Mouse (Mus musculus): ENCODE results near the gene P2rx5. TPM values are rescaled to one million over a fixed set of nuclear protein-coding genes. Genes with fewer than 3 reads are reported as not detected.

P2rx5 gene
- polyA plus RNA-seq, 1 experiment from 2014 or later, result 2.2 TPM

- H3K27ac ChIP-seq (ENCODE audit: low read length), result no peak overlapping the region
- no peak overlapping the region for H3K4me3 ChIP-seq (ENCODE audit: low read depth, low read length)
- no peak overlapping the region for H3K4me2 ChIP-seq (replicated peaks; ENCODE audit: low read depth, low read length)
- 73% methylated on average over 6 of the region's 6 CpGs for WGBS
- no peak for ATAC-seq
- DNase-seq (ENCODE audit: low spot score), result no peak
- no peaks in the 10 kb centered on the region for H3K27me3 ChIP-seq (replicated peaks; ENCODE audit: insufficient read depth, low read length)
- no peaks in the 10 kb centered on the region for H3K9me3 ChIP-seq (ENCODE audit: low read length)
- no peak overlapping the region for H3K9ac ChIP-seq (replicated peaks; ENCODE audit: low read depth)
- H3K36me3 ChIP-seq (ENCODE audit: insufficient read depth, low read length), result no peaks in the 10 kb centered on the region
- peaks cover 8% of the 10 kb centered on the region; the same call in 1 of the 2 replicates for H3K4me1 ChIP-seq (ENCODE audit: insufficient read depth, low read depth, low read length)
- TF ChIP-seq EP300 (IDR thresholded peaks at IDR 0.05), result no peak
Observed at GRCm38 (mm10) chr11:73168576-73168975, 8.4 kb downstream of the P2rx5 start.

- no peak overlapping the region for H3K4me2 ChIP-seq (replicated peaks; ENCODE audit: low read depth, low read length)
- H3K27ac ChIP-seq (ENCODE audit: low read length), result no peak overlapping the region
- H3K9me3 ChIP-seq (ENCODE audit: low read length), result no peaks in the 10 kb centered on the region
- H3K4me1 ChIP-seq (ENCODE audit: insufficient read depth, low read depth, low read length), result peaks cover 8% of the 10 kb centered on the region; the same call in 1 of the 2 replicates
- H3K4me3 ChIP-seq (ENCODE audit: low read depth, low read length), result no peak overlapping the region
- no peak overlapping the region for H3K9ac ChIP-seq (replicated peaks; ENCODE audit: low read depth)
- ATAC-seq (0 out of 2 replicates have a peak, but pooled peaks have one; percentile 40), DNase-seq (ENCODE audit: low spot score) (peak; percentile 60)
- WGBS, result 55% methylated on average over 4 of the region's 4 CpGs
- H3K36me3 ChIP-seq (ENCODE audit: insufficient read depth, low read length), result no peaks in the 10 kb centered on the region
- H3K27me3 ChIP-seq (replicated peaks; ENCODE audit: insufficient read depth, low read length), result no peaks in the 10 kb centered on the region
- TF ChIP-seq EP300 (IDR thresholded peaks at IDR 0.05) (no peak), CTCF (IDR thresholded peaks at IDR 0.05) (peak; percentile 83)
Observed at GRCm38 (mm10) chr11:73169231-73169630, 9.0 kb downstream of the P2rx5 start.

- peak; percentile 58; the same call in 1 of the 2 replicates for TF ChIP-seq EP300 (IDR thresholded peaks at IDR 0.05)
- TF ChIP-seq CTCF (IDR thresholded peaks at IDR 0.05), result no peak
- Histone ChIP-seq H3K27ac (ENCODE audit: low read length) (peak overlapping the region; percentile 34), H3K36me3 (ENCODE audit: insufficient read depth, low read length) (no peaks in the 10 kb centered on the region), H3K4me2 (replicated peaks; ENCODE audit: low read depth, low read length) (no peak overlapping the region), H3K4me1 (ENCODE audit: insufficient read depth, low read depth, low read length) (peaks cover 14% of the 10 kb centered on the region; the same call in 1 of the 2 replicates), H3K27me3 (replicated peaks; ENCODE audit: insufficient read depth, low read length) (no peaks in the 10 kb centered on the region), H3K4me3 (ENCODE audit: low read depth, low read length) (no peak overlapping the region), H3K9me3 (ENCODE audit: low read length) (no peaks in the 10 kb centered on the region), H3K9ac (replicated peaks; ENCODE audit: low read depth) (no peak overlapping the region)
- DNase-seq (ENCODE audit: low spot score) (peak; percentile 95), ATAC-seq (peak; percentile 14)
- WGBS, result 14% methylated on average over 5 of the region's 5 CpGs
Observed at GRCm38 (mm10) chr11:73172186-73172585, 12.0 kb downstream of the P2rx5 start.

GRCm38 (mm10) chr11:73175612-73176011 lies 15.4 kb downstream of the P2rx5 start:
- peak; percentile 83 for TF ChIP-seq EP300 (IDR thresholded peaks at IDR 0.05)
- TF ChIP-seq CTCF (IDR thresholded peaks at IDR 0.05), result no peak
- ATAC-seq (peak; percentile 32), DNase-seq (ENCODE audit: low spot score) (peak; percentile 95)
- Histone ChIP-seq H3K9ac (replicated peaks; ENCODE audit: low read depth) (peak overlapping the region; percentile 86; the same call in 1 of the 2 replicates), H3K4me2 (replicated peaks; ENCODE audit: low read depth, low read length) (peak overlapping the region; percentile 87), H3K36me3 (ENCODE audit: insufficient read depth, low read length) (no peaks in the 10 kb centered on the region), H3K27ac (ENCODE audit: low read length) (peak overlapping the region; percentile 98), H3K27me3 (replicated peaks; ENCODE audit: insufficient read depth, low read length) (no peaks in the 10 kb centered on the region), H3K9me3 (ENCODE audit: low read length) (no peaks in the 10 kb centered on the region), H3K4me1 (ENCODE audit: insufficient read depth, low read depth, low read length) (peaks cover 17% of the 10 kb centered on the region; the same call in 1 of the 2 replicates), H3K4me3 (ENCODE audit: low read depth, low read length) (peak overlapping the region; percentile 91)
- WGBS, result 25% methylated on average over 8 of the region's 8 CpGs

- Histone ChIP-seq H3K4me2 (replicated peaks; ENCODE audit: low read depth, low read length) (peak overlapping the region; percentile 87), H3K4me1 (ENCODE audit: insufficient read depth, low read depth, low read length) (peaks cover 17% of the 10 kb centered on the region; the same call in 1 of the 2 replicates), H3K9ac (replicated peaks; ENCODE audit: low read depth) (peak overlapping the region; percentile 86), H3K4me3 (ENCODE audit: low read depth, low read length) (peak overlapping the region; percentile 91), H3K27ac (ENCODE audit: low read length) (peak overlapping the region; percentile 98), H3K27me3 (replicated peaks; ENCODE audit: insufficient read depth, low read length) (no peaks in the 10 kb centered on the region), H3K9me3 (ENCODE audit: low read length) (no peaks in the 10 kb centered on the region), H3K36me3 (ENCODE audit: insufficient read depth, low read length) (no peaks in the 10 kb centered on the region)
- peak; percentile 26 for DNase-seq (ENCODE audit: low spot score)
- 2% methylated on average over 14 of the region's 15 CpGs for WGBS
- no peak for ATAC-seq
- no peak for TF ChIP-seq CTCF (IDR thresholded peaks at IDR 0.05)
- no peak for TF ChIP-seq EP300 (IDR thresholded peaks at IDR 0.05)
Observed at GRCm38 (mm10) chr11:73176186-73176585, 16.0 kb downstream of the P2rx5 start.

- H3K36me3 ChIP-seq (ENCODE audit: insufficient read depth, low read length), result no peaks in the 10 kb centered on the region
- peak within 1 kb of the TSS; percentile 91 for H3K4me3 ChIP-seq (ENCODE audit: low read depth, low read length)
- H3K4me1 ChIP-seq (ENCODE audit: insufficient read depth, low read depth, low read length), result peaks cover 10% of the 10 kb centered on the region; the same call in 1 of the 2 replicates
- H3K4me2 ChIP-seq (replicated peaks; ENCODE audit: low read depth, low read length), result peak within 1 kb of the TSS; percentile 87
- H3K27ac ChIP-seq (ENCODE audit: low read length), result peak within 1 kb of the TSS; percentile 98
- ATAC-seq (peak; percentile 96), DNase-seq (ENCODE audit: low spot score) (peak; percentile 100)
- WGBS, result under 1% methylated on average over 65 of the region's 81 CpGs
- TF ChIP-seq EP300 (IDR thresholded peaks at IDR 0.05), result no peak; the same call in 1 of the 2 replicates
- no peak for TF ChIP-seq CTCF (IDR thresholded peaks at IDR 0.05)
- peak within 1 kb of the TSS; percentile 93 for H3K9ac ChIP-seq (replicated peaks; ENCODE audit: low read depth)
- no peaks in the 10 kb centered on the region for H3K27me3 ChIP-seq (replicated peaks; ENCODE audit: insufficient read depth, low read length)
- H3K9me3 ChIP-seq (ENCODE audit: low read length), result no peaks in the 10 kb centered on the region
Observed at GRCm38 (mm10) chr11:73176608-73177508, 16.6 kb downstream of the P2rx5 start, which contains the start of the genes Emc6 and Tax1bp3. Gene Emc6, minus strand, starts transcription at chr11:73177037. Gene Tax1bp3, plus strand, starts transcription at chr11:73177083.

All from lung, postnatal 0 days (tissue).